Mouse (Mus musculus) left cerebral cortex, postnatal 36 days (tissue): ENCODE measurements around the gene Srsf3. TPM values are rescaled to one million over a fixed set of nuclear protein-coding genes. Genes with fewer than 3 reads are reported as not detected.
A peak's percentile ranks its signal among the peaks of the same experiment; 100 is the strongest.

Experiments used
- DNase-seq, 2 experiments: peaks; one replicate each; pipeline ENCODE4 v3.0.0; 2021 to 2022; ENCODE audit warnings: low spot score in 2 of 2, mixed read lengths in 1 of 2
- intact Hi-C: fragments of 180-260 bp; cut with DNase I; formaldehyde crosslinking; loops from one replicate; pipeline ENCODE4 v1.15.1; 2025
- total RNA-seq, 2 experiments: library from RNA; stranded (reverse); gene quantifications; 2 replicates each; pipeline ENCODE4 v1.2.3; 2021

Srsf3 gene
- total RNA-seq, 2 experiments from 2014 or later = 101 to 118 TPM

GRCm38 (mm10) chr17:29078519-29079383, 46.3 kb downstream of the Srsf3 start:
- DNase-seq = no peak
- intact Hi-C loops = loop anchor here (2.0 kb wide), 1 partner anchor 16 kb away; no protein-coding TSS in a partner anchor

GRCm38 (mm10) chr17:29080758-29081617, 48.6 kb downstream of the Srsf3 start:
- intact Hi-C loops = no loop called here
- DNase-seq = no peak

- intact Hi-C loops = no loop called here
- peak; percentile 43 to 61 for DNase-seq
Observed at GRCm38 (mm10) chr17:29081618-29082381, 49.4 kb downstream of the Srsf3 start.

- DNase-seq = no peak
- intact Hi-C loops = no loop called here
Observed at GRCm38 (mm10) chr17:29083586-29083985, 51.2 kb downstream of the Srsf3 start.

GRCm38 (mm10) chr17:29084656-29085055, 52.2 kb downstream of the Srsf3 start:
- DNase-seq = no peak
- intact Hi-C loops = no loop called here

- intact Hi-C loops = no loop called here
- DNase-seq = no peak
Observed at GRCm38 (mm10) chr17:29085266-29085665, 52.8 kb downstream of the Srsf3 start.

GRCm38 (mm10) chr17:29086916-29087315, 54.5 kb downstream of the Srsf3 start:
- intact Hi-C loops = no loop called here
- DNase-seq = no peak

- DNase-seq = no peak
- intact Hi-C loops = no loop called here
Observed at GRCm38 (mm10) chr17:29090776-29091175, 58.3 kb downstream of the Srsf3 start, which contains the start of gene Cdkn1a. Cdkn1a (plus strand) TSS chr17:29090976.

- no peak for DNase-seq
- intact Hi-C loops = no loop called here
Observed at GRCm38 (mm10) chr17:29091348-29091944, 59.0 kb downstream of the Srsf3 start.

GRCm38 (mm10) chr17:29092497-29092896, 60.1 kb downstream of the Srsf3 start:
- intact Hi-C loops = no loop called here
- no peak for DNase-seq

Other genes starting within 250 kb of the Srsf3 start
- 10 to 100 TPM; 44.2 to 54.7 TPM for gene Brpf3, start 231.5 kb upstream of the Srsf3 start, total RNA-seq
- gene Pnpla1, start 174.2 kb upstream of the Srsf3 start, total RNA-seq = 1 to 10 TPM in 1 of 2 experiments, under 1 TPM in 1; 0.66 to 1.4 TPM
- 10 to 100 TPM; 12.2 to 15.4 TPM for gene 4930539E08Rik, start 117.3 kb upstream of the Srsf3 start, total RNA-seq
- gene Pxt1, start 88.8 kb upstream of the Srsf3 start, total RNA-seq = not detected
- gene Kctd20, start 80.7 kb upstream of the Srsf3 start, total RNA-seq = 10 to 100 TPM; 72.8 to 77.6 TPM
- gene Stk38, start 24.6 kb upstream of the Srsf3 start, total RNA-seq = 10 to 100 TPM; 35.0 to 62.2 TPM
- gene Cdkn1a, start 58.3 kb downstream of the Srsf3 start, total RNA-seq = 10 to 100 TPM; 27.0 to 40.0 TPM
- gene Rab44, start 81.5 kb downstream of the Srsf3 start, total RNA-seq = under 1 TPM in 1 of 2 experiments, not detected in 1; 0.52 TPM
- gene Cpne5, start 205.5 kb downstream of the Srsf3 start, total RNA-seq = 100 to 1,000 TPM; 146 to 155 TPM
- gene Ppil1, start 231.6 kb downstream of the Srsf3 start, total RNA-seq = 10 to 100 TPM; 16.7 to 19.0 TPM
- 10 to 100 TPM; 78.1 to 94.7 TPM for gene BC004004, start 236.2 kb downstream of the Srsf3 start, total RNA-seq